Mouse (Mus musculus): ENCODE results near the gene Fez2.

Gene Fez2

GRCm38 (mm10) chr17:78364555-78365302 is 53.2 kb downstream of the Fez2 start:
- DNase-seq, result no peak

- DNase-seq, result no peak
Observed at GRCm38 (mm10) chr17:78361939-78362728, 55.8 kb downstream of the Fez2 start.

GRCm38 (mm10) chr17:78358251-78358726 is 59.7 kb downstream of the Fez2 start:
- no peak for DNase-seq

- no peak for DNase-seq
Observed at GRCm38 (mm10) chr17:78357753-78358152, 60.2 kb downstream of the Fez2 start.

GRCm38 (mm10) chr17:78355611-78356010 is 62.3 kb downstream of the Fez2 start:
- DNase-seq, result no peak

GRCm38 (mm10) chr17:78354871-78355270 is 63.1 kb downstream of the Fez2 start:
- no peak for DNase-seq

GRCm38 (mm10) chr17:78354411-78354810 is 63.5 kb downstream of the Fez2 start:
- no peak for DNase-seq

- no peak for DNase-seq
Observed at GRCm38 (mm10) chr17:78352500-78352855, 65.5 kb downstream of the Fez2 start.

- DNase-seq, result no peak
Observed at GRCm38 (mm10) chr17:78351676-78352499, 66.1 kb downstream of the Fez2 start.

GRCm38 (mm10) chr17:78347111-78347801 is 70.7 kb downstream of the Fez2 start:
- no peak for DNase-seq

GRCm38 (mm10) chr17:78343688-78344087 is 74.3 kb downstream of the Fez2 start:
- DNase-seq, result no peak

GRCm38 (mm10) chr17:78335250-78335649 is 82.7 kb downstream of the Fez2 start:
- DNase-seq, result no peak

- no peak for DNase-seq
Observed at GRCm38 (mm10) chr17:78333275-78333674, 84.7 kb downstream of the Fez2 start.

GRCm38 (mm10) chr17:78331438-78331837 is 86.5 kb downstream of the Fez2 start:
- DNase-seq, result no peak

- DNase-seq, result no peak
Observed at GRCm38 (mm10) chr17:78328287-78328686, 89.7 kb downstream of the Fez2 start.

- DNase-seq, result no peak
Observed at GRCm38 (mm10) chr17:78327187-78327586, 90.8 kb downstream of the Fez2 start.

GRCm38 (mm10) chr17:78326381-78326780 is 91.6 kb downstream of the Fez2 start:
- no peak for DNase-seq

GRCm38 (mm10) chr17:78325761-78326332 is 92.1 kb downstream of the Fez2 start:
- no peak for DNase-seq

- no peak for DNase-seq
Observed at GRCm38 (mm10) chr17:78322369-78323335, 95.3 kb downstream of the Fez2 start.

GRCm38 (mm10) chr17:78321216-78321835 is 96.6 kb downstream of the Fez2 start:
- no peak for DNase-seq
